Mouse (Mus musculus): ENCODE measurements around the gene Ctnna2.
A peak's percentile ranks its signal among the peaks of the same experiment; 100 is the strongest.

Gene Ctnna2

GRCm38 (mm10) chr6:77578612-77579011 lies 400.9 kb downstream of the Ctnna2 start:
- peak in 1 of 2 experiments; percentile 13 for DNase-seq

GRCm38 (mm10) chr6:77577585-77577984 lies 401.9 kb downstream of the Ctnna2 start:
- DNase-seq, result no peak

GRCm38 (mm10) chr6:77572614-77573013 lies 406.9 kb downstream of the Ctnna2 start:
- DNase-seq, result peak; percentile 35 to 48

GRCm38 (mm10) chr6:77569851-77570250 lies 409.6 kb downstream of the Ctnna2 start:
- DNase-seq, result no peak

GRCm38 (mm10) chr6:77556181-77556580 lies 423.3 kb downstream of the Ctnna2 start:
- no peak for DNase-seq

GRCm38 (mm10) chr6:77537055-77537807 lies 442.3 kb downstream of the Ctnna2 start:
- no peak for DNase-seq

- no peak for DNase-seq
Observed at GRCm38 (mm10) chr6:77527636-77528035, 451.9 kb downstream of the Ctnna2 start.

GRCm38 (mm10) chr6:77521836-77522235 lies 457.7 kb downstream of the Ctnna2 start:
- no peak for DNase-seq

- DNase-seq, result no peak
Observed at GRCm38 (mm10) chr6:77516515-77516914, 463.0 kb downstream of the Ctnna2 start.

- no peak for DNase-seq
Observed at GRCm38 (mm10) chr6:77511805-77512204, 467.7 kb downstream of the Ctnna2 start.

- DNase-seq, result peak; percentile 65 to 72
Observed at GRCm38 (mm10) chr6:77491721-77492120, 487.8 kb downstream of the Ctnna2 start.

GRCm38 (mm10) chr6:77486658-77487057 lies 492.8 kb downstream of the Ctnna2 start:
- DNase-seq, result no peak

- DNase-seq, result no peak
Observed at GRCm38 (mm10) chr6:77482081-77482480, 497.4 kb downstream of the Ctnna2 start.

- peak; percentile 95 to 98 for DNase-seq
Observed at GRCm38 (mm10) chr6:77475354-77475753, 504.1 kb downstream of the Ctnna2 start.

GRCm38 (mm10) chr6:77473256-77473655 lies 506.2 kb downstream of the Ctnna2 start:
- DNase-seq, result no peak

- DNase-seq, result peak; percentile 15 to 41
Observed at GRCm38 (mm10) chr6:77468058-77468457, 511.4 kb downstream of the Ctnna2 start.

- no peak for DNase-seq
Observed at GRCm38 (mm10) chr6:77462737-77463136, 516.8 kb downstream of the Ctnna2 start.

GRCm38 (mm10) chr6:77457919-77458318 lies 521.6 kb downstream of the Ctnna2 start:
- no peak for DNase-seq

- no peak for DNase-seq
Observed at GRCm38 (mm10) chr6:77446861-77447260, 532.6 kb downstream of the Ctnna2 start.

GRCm38 (mm10) chr6:77443906-77444305 lies 535.6 kb downstream of the Ctnna2 start:
- DNase-seq, result no peak

GRCm38 (mm10) chr6:77441051-77441450 lies 538.4 kb downstream of the Ctnna2 start:
- DNase-seq, result no peak

- DNase-seq, result peak; percentile 6 to 10
Observed at GRCm38 (mm10) chr6:77430381-77430780, 549.1 kb downstream of the Ctnna2 start.

GRCm38 (mm10) chr6:77425746-77426145 lies 553.8 kb downstream of the Ctnna2 start:
- DNase-seq, result peak; percentile 71 to 78

- DNase-seq, result peak; percentile 14 to 21
Observed at GRCm38 (mm10) chr6:77424826-77425225, 554.7 kb downstream of the Ctnna2 start.

Data from cerebellum, postnatal 36 days (tissue).